Mouse (Mus musculus): ENCODE results near the gene Tlk1.

Tlk1 gene

DNA sequence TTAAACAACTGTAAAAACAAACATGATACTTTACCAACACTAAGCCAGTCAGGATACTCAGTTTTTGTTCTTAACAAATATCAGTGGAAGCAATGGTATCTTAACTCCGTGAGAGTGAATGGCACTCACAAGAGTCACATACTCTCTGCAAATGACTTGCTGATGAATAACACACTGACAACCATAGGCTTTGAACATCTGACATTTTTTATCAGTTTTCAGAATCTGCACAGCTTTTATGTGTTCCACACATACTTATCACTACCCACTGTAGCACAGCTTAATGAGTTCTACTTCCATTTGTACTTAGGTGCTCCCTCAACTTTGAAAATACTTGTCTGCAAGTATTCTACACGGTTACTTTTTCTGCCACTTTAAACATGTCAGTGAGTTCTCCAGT is 35.3 kb downstream of the Tlk1 start:
- DNase-seq (ENCODE audit: low spot score) = no peak

DNA sequence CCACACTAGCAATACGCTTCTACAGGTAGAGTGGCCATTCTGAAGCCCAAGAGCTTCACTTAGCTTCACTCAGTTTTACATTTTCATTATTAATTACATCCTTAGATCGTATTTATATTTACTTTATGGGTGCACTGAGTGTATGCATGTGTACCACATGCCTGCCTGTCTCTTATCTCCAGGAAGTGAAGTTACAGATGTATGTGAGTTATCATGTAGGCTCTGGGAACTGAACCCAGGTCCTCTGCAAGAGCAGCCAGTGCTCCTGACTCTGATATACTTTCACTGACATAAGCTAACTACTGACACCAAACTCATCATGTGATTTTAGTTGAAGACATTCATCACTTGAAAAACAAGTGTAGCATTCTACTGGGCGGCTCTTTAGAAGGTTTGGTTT is 36.2 kb downstream of the Tlk1 start:
- no peak for DNase-seq (ENCODE audit: low spot score)

DNA sequence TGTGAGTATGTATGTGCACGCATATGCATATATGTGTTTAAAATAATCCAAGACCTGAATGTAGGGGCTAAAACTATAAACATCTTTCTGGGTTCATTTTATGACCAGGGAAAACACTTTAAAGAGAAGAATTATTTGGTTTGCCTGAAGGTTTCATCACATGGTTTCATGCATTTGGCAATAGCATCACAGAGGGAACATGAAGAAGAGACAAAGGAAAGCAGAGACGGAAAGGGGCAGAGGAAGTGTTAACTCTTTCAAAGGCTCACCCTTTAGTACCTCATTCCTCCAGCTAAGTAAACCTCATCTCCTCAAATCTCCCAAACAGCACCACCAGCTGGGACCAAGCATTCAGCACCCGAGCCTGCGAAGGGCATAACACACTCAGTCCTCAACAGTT is 41.1 kb downstream of the Tlk1 start:
- DNase-seq (ENCODE audit: low spot score) = no peak

DNA sequence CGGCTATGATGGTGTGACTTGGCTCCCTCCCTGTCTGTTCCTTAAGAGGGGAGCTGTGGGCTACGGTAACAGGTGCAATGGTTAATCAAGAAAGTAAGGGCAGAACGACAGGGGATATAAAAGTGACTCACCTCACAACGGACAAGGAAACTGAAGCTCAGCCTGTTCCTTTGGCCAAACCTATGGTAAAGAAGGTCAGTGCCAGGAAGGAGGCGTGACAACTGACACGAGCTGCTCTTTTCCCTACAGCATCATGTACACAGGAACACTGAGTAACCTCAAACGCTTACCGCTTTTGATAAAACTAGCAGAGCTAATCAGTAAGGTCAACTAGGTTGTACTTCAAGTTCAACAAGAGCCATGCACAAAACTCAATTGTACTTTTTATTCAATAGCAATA is 42.0 kb downstream of the Tlk1 start:
- no peak for DNase-seq (ENCODE audit: low spot score)

DNA sequence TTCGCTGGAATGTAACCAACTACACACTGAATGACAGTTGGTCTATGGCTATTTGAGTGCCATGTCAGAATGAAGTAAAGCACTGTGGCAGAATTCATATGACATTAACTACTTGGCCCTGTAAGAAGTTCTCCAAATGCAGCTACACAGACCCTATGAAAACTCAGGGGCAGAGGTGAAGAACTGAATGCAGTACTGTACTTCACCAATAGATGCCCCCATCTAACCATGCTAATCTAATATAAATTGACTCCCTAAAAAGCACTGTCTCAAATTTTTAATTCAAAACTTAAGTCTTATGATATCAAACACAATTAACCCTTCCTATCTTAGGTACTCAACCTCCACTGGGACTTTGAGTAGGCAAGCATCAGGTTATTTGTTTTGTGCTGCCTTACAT is 45.9 kb downstream of the Tlk1 start:
- peak; percentile 36 for DNase-seq (ENCODE audit: low spot score)

DNA sequence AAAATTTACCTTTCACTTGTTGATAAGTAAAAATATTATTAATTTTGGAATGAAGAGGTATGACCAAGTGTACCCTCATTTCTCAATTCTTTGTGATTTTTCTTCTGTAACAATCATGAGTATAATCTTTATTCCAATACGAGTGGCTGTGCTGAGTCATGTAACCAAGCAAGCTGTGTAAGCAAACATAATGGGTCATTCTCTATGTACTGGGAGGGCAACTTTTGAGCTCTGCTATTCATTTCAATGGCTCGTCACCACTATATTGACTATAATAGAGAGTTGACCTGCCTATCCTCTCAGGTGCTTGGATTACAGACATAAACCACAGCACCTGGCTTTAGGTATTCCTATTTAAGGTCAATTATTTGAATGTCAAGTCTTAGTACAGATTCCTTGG is 48.8 kb downstream of the Tlk1 start:
- no peak for DNase-seq (ENCODE audit: low spot score)

DNA sequence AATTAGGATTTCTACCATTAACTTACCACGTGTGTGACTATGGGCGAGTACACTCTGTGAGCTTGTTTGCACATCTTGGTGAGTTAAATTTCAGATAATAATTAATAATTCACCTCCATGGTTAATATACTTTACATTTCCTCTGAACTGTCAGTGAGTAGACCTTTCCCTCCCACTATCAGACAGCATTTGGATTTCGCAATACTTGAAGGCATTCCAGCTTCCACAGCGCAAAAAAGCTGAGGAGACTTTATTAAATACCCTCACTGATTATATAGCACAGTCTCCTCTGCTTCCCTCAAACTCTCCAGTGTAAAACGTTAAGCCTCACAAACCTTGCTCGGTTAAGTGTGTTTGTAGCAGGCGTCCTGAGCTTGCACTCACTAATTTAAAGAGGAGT is 60.8 kb downstream of the Tlk1 start:
- peak; percentile 12 for DNase-seq (ENCODE audit: low spot score)

DNA sequence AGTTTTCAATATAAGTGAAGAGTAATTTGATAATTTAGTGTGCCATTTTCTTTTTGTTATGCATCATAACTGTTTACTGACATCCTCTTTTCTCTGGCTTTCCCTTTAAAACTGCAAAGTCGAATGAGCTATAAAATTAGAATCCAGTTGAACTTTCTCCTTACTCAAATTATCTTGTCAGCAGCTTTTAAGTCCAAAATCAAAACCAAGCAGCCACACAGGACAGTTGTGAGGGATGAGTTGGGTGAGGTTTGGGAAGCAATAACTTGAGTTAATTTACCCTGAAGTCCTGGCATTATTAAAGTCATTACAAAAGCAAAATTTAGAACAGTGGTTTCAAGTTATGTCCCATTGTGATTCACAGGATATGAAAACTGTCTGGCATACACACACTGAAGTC is 62.8 kb downstream of the Tlk1 start:
- no peak for DNase-seq (ENCODE audit: low spot score)

DNA sequence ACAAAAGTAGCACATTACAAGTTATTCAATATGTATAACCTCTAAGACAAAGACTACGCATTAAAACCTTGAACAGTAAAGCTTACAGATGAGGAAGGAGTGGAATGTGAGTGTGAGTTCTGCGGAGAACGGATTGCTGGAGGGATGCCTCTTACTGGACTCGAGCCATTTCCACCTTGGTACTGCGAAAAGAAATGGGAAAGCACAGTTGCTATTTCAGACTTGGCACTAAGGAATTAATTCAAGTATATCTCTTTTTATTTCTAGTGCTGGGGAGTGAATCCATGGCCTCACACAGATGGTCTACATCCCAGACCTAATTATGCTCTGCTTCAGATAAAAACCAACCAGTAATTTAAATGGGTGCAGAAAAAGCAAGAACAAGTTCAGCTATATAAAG is 73.4 kb downstream of the Tlk1 start:
- DNase-seq (ENCODE audit: low spot score) = no peak

DNA sequence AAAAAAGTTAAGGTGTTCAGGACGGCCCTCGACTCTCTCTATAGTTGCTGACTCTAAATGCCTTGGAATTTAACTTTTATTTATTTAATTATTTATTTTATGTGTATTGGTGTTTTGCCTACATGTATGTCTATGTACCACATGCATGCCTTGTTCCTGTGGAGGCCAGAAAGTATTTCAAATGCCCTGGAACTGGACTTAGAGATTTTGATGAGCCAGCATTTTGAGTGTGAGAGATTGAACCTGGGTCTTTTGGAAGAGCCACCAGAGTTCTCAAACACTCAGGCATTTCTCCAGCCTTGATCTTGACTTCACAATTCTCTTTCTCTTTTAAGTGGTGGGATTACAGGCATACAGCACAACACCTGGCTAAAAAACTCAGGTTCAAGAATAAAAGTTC is 73.9 kb downstream of the Tlk1 start:
- no peak for DNase-seq (ENCODE audit: low spot score)

DNA sequence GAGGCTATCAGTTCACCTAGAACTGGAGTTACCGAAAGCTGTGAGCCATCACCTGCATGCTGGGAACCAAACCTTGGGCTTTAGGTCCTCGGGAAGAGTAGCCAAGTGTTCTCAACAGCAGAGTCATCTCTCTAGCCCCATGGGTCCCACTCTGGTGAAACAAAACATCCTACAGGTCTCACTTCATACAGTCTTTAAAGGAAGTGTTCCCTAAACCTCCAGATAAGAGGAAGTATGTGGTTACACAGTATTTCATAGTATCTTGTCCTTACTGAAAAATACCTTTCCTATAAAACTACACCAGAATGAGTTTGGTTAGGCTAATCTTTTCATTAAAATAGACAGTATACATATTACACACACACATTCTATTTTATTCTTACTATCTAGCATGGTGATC is 82.9 kb downstream of the Tlk1 start:
- no peak for DNase-seq (ENCODE audit: low spot score)

DNA sequence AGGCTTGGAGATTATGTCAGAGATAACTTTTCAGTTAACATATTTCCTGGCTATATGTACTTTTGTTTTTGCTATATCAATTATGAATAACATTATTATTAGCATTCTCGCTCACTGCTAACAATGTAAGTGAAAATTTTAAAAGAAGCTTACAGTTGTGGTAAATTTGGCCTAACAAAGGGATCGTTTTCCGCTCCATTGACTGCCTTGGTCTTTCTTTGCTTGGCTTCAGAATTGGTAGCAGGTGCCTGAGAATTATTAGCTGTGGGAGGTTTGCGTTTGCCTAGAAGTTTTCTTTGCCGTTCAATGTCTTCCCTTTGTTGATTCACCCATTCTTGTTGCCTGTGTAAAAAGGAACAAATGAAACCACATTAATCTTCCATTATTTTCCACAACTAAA is 83.6 kb downstream of the Tlk1 start:
- DNase-seq (ENCODE audit: low spot score) = no peak

DNA sequence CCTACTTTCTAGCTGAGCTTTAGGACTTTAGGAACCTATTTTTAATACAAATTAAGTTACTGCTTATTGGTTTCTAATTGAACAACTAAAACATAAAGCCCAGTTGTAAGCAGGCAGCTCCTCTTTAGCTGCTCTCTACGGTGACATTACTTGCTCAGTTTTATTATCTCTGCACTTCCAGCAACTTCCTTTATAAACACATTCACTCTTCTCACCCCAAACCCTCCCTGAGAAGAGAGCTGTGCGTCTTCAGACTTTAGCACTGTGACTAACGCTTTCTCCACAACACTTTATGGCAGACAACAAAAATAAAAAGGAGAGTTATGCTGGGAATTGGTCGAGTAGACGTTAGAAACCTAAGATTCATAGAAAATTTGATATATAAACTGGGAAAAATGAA is 89.5 kb downstream of the Tlk1 start:
- DNase-seq (ENCODE audit: low spot score) = no peak

DNA sequence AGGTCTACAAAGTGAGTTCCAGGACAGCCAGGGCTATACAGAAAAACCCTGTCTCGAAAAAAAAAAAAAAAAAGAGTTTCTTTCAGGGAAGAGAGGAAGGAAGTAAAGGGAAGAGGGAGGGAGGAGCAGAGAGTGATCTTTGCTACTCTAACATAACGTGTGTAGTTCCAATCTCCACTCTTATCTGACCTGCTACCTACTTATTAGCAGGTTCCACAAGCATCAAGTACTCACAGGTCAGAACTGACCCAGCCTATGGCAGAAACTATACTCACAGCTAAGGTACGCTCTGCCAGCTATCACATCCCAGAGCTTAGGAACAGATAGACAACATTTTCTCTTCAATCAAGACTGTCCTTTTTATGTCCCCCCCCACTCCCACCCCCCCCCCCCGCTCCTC is 90.0 kb downstream of the Tlk1 start:
- no peak for DNase-seq (ENCODE audit: low spot score)

DNA sequence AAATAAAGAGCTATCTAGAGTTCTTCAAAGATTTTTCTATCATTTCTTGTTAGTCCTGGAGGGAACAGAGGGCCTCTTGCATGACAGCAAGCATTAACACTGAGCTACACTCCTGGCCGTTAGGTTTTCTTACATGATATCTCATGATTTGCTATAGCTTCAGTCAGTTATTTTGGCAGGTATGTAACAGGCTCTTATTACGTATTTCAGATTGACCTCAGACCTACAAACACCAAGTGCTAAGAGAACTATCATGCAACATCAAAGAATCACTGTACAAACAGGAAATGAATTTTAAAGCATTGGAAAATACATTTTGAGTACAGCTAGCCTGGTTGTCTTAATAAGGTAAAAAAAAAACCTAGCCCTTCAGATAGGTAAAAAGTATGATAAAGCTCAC is 98.4 kb downstream of the Tlk1 start:
- no peak for DNase-seq (ENCODE audit: low spot score)

DNA sequence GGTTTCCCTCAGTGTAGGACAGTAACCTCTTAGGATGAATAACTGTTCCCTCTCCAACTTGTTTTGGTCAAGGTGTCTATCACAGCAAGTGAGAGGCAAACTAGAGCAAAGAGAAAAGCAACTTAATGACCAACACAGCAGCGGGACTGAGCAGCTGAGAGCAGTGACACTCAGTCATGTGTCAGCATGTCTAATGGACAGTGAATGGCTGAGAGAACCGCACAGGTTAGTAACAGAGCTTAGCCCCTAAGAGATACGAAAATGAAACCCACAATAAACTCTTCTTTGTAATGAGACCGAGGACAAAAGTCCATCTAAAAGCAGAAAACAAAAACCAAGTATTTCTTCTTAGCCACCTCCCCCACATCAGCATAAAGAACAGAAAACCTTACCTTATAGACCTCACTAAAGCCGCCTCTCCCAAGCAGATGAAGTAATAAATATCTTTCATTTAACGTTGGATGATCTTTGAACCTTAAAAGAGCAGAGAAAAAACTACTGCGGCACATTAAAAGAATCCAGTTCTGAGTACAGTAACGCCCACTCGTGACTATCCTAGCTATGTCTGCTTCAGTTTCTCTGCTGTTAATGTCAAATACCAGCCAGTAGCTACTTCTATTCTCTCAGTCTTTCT is 101.8 kb downstream of the Tlk1 start:
- DNase-seq (ENCODE audit: low spot score) = no peak

DNA sequence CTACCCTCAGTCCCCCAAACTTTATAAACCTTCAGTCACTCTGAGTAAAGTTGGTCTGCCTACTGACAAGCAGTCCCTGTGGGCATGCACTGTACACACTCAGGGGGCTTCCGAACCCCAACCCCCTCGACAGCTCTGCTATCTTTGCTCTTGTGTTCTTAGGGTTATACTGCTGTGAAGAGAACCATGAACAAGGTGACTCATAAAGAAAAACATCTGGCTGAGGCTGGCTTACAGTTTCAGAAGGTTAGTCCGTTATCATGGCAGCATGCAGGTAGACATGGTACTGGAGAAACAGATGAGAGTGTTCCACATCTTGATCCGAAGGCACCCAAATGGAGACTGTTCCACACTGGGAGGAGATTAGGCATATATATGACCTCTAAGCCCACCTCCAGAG is 114.7 kb downstream of the Tlk1 start:
- no peak for DNase-seq (ENCODE audit: low spot score)

DNA sequence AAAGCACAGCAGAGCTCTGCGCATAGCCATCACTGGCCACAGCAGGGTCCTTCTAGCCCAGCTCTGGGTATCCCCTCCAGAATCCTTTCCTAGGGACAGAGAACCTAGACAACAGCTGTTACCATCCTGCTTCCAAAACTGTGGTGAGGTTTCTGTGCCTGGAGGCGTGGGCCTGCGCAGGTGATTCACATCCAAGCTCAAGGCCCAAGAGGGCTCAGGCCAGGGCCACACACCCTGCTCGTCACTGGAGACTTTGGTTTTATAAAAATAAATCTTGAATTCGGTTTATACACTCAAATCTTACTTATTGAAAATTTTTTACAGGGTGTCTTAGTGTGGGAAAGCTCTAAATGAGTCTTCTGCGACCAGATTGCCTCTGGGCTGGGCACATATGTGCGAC is 115.3 kb downstream of the Tlk1 start:
- no peak for DNase-seq (ENCODE audit: low spot score)

DNA sequence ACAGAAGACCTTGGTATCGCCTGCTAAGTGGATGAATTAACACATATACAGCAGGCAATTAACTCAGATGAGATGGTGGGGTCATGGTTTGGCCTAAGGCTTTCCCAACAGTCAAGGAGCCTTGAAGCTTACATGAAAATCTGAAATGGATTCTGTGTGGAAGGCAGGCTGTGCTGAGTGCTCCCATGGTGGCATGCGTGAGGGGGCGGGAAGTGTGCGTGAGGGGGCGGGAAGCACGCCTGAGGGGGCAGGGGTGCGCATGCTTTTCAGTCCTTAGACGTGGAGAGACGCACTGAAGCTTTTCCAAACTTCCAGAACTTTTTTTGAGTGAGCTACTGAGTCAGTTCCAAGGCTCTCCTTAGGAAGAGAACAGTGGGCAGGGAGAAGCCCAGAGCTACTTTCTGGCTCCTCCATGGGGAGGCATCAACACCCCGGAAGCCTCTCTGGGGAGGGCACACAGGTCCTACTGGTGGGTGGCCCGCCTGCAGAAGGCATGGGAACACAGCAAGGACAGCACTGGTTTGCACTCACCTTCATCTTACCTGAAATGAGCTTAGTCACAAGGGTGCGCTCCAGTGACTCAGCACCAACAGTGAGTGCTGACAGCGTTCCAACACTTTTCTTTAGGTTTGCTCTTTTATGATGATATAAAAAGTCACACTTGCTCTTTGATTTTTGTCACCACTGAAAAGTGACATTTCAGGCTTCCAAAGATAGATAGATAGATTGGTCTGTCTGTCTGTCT is 116.4 kb downstream of the Tlk1 start:
- no peak for DNase-seq (ENCODE audit: low spot score)

DNA sequence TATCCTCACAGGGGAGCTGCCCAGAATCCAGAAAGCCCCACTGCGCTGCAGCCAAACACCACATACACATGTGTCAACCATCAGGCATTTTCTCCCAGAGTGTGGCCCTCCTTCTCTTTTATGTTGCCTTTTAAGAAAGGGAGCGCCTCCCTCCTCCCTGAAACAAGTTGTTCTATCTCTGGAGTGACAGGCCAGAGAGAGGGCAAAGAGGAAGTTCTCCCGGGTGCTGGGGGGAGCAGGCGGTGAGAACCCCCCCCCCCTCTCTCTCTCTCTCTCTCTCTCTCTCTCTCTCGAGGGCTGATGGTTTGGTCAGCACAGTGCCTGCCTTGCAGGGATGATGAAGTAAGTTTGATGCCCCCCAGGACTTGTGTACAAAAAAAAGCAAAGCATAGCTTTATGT is 123.1 kb downstream of the Tlk1 start:
- no peak for DNase-seq (ENCODE audit: low spot score)

DNA sequence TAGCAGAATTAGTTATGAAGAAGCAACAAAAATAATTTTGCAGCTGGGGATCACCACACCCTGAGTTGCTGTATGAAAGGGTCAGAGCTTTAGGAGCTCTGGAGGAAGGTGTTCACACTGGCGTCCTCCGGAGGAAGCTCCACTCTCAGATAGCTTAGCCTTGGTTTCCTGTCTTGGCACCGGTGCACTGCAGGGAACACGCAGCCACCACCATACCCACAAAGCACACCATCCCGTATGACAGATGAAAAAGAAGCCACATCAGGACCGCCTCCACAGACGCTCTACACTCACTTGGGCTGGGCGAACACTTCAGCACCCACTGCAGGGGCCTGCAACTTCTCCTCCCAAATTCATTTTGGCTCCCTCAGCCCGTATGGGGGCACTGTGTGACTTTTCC is 124.0 kb downstream of the Tlk1 start:
- no peak for DNase-seq (ENCODE audit: low spot score)

DNA sequence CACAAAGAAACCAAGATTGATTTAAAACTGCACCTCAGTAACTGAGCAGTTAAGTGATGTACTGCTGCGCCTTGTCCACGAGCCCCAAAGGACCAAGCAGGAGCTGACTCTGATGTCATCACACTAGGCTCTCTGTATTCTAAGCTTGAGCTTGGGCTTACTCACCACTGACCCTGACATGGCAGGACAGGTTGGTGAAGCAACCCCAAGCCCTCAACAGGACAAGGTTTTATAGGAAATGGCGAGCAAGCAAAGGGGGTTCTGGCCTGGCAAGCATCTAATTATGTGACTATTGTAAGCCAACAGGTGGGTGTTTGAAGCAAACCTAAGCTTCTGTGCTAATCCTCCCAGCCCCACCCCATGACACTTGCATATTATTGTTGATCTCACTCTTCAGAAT is 124.7 kb downstream of the Tlk1 start:
- no peak for DNase-seq (ENCODE audit: low spot score)

DNA sequence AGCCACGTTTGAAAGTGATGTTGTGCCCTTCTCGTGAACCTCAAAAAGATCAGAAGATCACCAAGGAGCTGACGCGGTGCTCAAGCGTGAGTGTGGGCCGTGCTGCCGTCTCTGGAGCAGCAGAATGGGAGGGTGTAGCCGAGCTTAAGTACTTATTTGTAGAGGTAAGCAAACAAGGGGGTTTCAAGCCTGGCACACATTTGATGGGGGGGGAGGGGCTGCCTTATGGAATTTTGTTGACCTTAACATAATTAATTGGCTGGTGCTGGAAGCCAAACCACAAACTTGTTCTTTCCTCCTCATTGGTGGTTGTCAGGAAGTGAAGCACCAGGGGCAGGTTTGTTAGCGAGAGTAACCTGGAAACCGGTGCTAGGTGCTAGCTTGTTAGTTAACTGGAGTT is 129.8 kb downstream of the Tlk1 start:
- DNase-seq (ENCODE audit: low spot score) = no peak

DNA sequence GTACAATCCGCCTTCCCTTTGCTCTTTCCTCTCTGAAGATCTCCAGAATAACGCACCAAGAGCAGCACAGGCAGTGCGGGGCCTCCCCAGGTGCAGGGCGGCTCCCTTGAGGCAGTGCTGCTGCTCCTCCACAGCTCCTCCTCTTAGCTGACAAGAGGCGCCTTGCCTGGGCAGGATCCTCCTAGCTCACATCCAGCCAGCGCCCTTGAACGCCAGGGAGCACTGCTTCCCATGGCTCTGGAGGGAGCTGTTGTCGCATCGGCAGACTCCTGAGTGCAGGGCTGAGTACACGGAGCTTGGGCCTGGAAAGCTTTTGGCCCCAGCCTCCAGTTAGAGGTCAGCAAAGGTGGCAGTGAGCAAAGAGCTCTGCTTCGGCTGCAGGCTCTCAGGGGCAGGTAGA is 135.3 kb downstream of the Tlk1 start:
- DNase-seq (ENCODE audit: low spot score) = no peak

All from lung, postnatal 25 days (tissue).